ENCODE assay signal across 15 mouse cellular contexts in the genomic region with DNA sequence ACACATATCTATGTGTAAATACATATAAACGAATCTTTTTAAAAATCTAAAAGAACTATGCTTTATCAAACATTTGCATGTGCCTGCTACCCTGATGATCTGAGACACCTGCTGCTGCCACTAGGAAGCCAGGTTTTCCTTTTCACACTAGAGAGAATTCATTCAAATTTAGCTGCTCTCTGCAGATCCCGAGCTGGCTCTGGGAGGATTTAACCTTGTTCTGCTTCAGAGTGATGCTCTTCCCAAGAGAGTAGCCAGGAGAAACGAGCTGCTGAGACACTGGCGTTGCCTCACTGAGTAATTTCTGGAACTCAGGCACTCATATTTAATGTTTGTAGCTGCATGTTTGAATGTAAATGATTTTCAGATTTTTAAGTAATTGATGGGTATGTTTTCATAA.
"Had no signal": no experiment of that assay in that cellular context is flagged by ENCODE, and none has a peak within 500 bp of the region (broad histone marks: within the 10 kb centered on the region; RNA-seq: fewer than 3 reads in every experiment).

No protein-coding gene starts in this region.

- DNase-seq: gastrocnemius, postnatal 14 days; gastrocnemius, postnatal 36 days; heart, adult 18-20 months; heart, postnatal 10 days; heart, postnatal 36 days; kidney, adult 11 months; kidney, adult 2 months; kidney, adult 9 months; kidney, postnatal 14 days; kidney, postnatal 36 days; layer of hippocampus, adult 9-11 months; liver; liver, embryonic 13.5 days had no signal

- ATAC-seq: hindbrain, postnatal 0 days; intestine, embryonic 16.5 days had no signal
